Mouse (Mus musculus): ENCODE results near the gene Fstl4. TPM values are rescaled to one million over a fixed set of nuclear protein-coding genes. Genes with fewer than 3 reads are reported as not detected.

Fstl4 gene
- total and polyA plus RNA-seq, 3 experiments = not detected

DNA sequence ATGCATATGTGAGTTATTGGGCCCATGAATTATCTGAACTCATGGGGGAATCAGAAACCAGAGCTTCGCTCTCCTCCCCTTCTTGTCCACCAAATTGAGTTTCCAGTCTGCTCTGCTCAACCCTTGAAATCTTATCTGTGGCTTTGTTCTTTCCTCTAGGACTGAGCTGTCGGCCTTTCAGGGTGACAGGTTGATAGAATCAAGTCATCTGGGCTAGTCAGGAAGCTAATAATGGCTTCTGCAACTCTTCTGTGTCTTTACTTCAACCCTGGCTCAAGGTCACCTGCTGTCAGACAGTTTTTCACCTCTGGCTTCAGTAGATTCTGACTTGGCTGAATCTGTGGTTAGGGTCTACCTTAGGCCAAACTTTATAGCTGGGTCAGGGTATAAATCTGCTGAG lies 113.2 kb downstream of the Fstl4 start:
- Histone ChIP-seq H3K36me3 (ENCODE audit: control insufficient read depth in 1 of 2, insufficient read depth in 2 of 2, low read length in 2 of 2) (no peaks in the 10 kb centered on the region), H3K27me3 (ENCODE audit: control insufficient read depth in 1 of 2, insufficient read depth in 2 of 2, low read length in 2 of 2) (no peaks in the 10 kb centered on the region), H3K4me3 (ENCODE audit: control insufficient read depth in 1 of 2, insufficient read depth in 1 of 2, low read depth in 2 of 2, low read length in 2 of 2) (no peak overlapping the region), H3K79me2 (ENCODE audit: control insufficient read depth, insufficient read depth, low read length, poor library complexity) (no peaks in the 10 kb centered on the region), H3K4me1 (ENCODE audit: control insufficient read depth in 1 of 2, insufficient read depth in 2 of 2, low read length in 2 of 2) (no peaks in the 10 kb centered on the region), H3K9ac (ENCODE audit: control insufficient read depth, low read depth, low read length, poor library complexity, severe bottlenecking) (no peak overlapping the region), H3K27ac (ENCODE audit: control insufficient read depth, low read depth, low read length) (no peak overlapping the region), H3K9me3 (replicated peaks; ENCODE audit: insufficient read depth, low read length) (no peaks in the 10 kb centered on the region)
- no peak for DNase-seq (ENCODE audit: low read depth, low spot score)
- TF ChIP-seq ZMIZ1 (IDR thresholded peaks at IDR 0.05; ENCODE audit: low read depth, low read length) (no peak), ZKSCAN1 (IDR thresholded peaks at IDR 0.05; ENCODE audit: low read depth, low read length) (no peak), RAD21 (IDR thresholded peaks at IDR 0.05; ENCODE audit: low read depth, low read length) (no peak), NELFE (IDR thresholded peaks at IDR 0.05; ENCODE audit: low read depth, low read length) (no peak), POLR2AphosphoS5 (IDR thresholded peaks at IDR 0.05; ENCODE audit: borderline replicate concordance, low read depth, low read length) (no peak), KAT2A (conservative IDR thresholded peaks at IDR 0.05; ENCODE audit: low read depth, low read length) (no peak), POLR2A (IDR thresholded peaks at IDR 0.05; ENCODE audit: control insufficient read depth in 1 of 2, insufficient read depth in 1 of 2, low read depth in 1 of 2, low read length in 2 of 2, poor library complexity in 1 of 2) (no peak), MYB (IDR thresholded peaks at IDR 0.05; ENCODE audit: low read depth, low read length) (no peak), CHD2 (IDR thresholded peaks at IDR 0.05; ENCODE audit: low read length) (no peak), SMC3 (IDR thresholded peaks at IDR 0.05; ENCODE audit: low read depth, low read length) (no peak), MAZ (IDR thresholded peaks at IDR 0.05; ENCODE audit: low read depth, low read length) (no peak), MYC (IDR thresholded peaks at IDR 0.05; ENCODE audit: low read depth, low read length) (no peak)

- Histone ChIP-seq H3K79me2 (ENCODE audit: control insufficient read depth, insufficient read depth, low read length, poor library complexity) (no peaks in the 10 kb centered on the region), H3K36me3 (ENCODE audit: control insufficient read depth in 1 of 2, insufficient read depth in 2 of 2, low read length in 2 of 2) (no peaks in the 10 kb centered on the region), H3K4me3 (ENCODE audit: control insufficient read depth in 1 of 2, insufficient read depth in 1 of 2, low read depth in 2 of 2, low read length in 2 of 2) (no peak overlapping the region), H3K9ac (ENCODE audit: control insufficient read depth, low read depth, low read length, poor library complexity, severe bottlenecking) (no peak overlapping the region), H3K27me3 (ENCODE audit: control insufficient read depth in 1 of 2, insufficient read depth in 2 of 2, low read length in 2 of 2) (no peaks in the 10 kb centered on the region), H3K4me1 (ENCODE audit: control insufficient read depth in 1 of 2, insufficient read depth in 2 of 2, low read length in 2 of 2) (no peaks in the 10 kb centered on the region), H3K9me3 (replicated peaks; ENCODE audit: insufficient read depth, low read length) (no peaks in the 10 kb centered on the region), H3K27ac (ENCODE audit: control insufficient read depth, low read depth, low read length) (no peak overlapping the region)
- no peak for DNase-seq (ENCODE audit: low read depth, low spot score)
- TF ChIP-seq BHLHE40 (IDR thresholded peaks at IDR 0.05; ENCODE audit: borderline replicate concordance, low read depth, low read length) (no peak), JUND (IDR thresholded peaks at IDR 0.05; ENCODE audit: low read depth, low read length) (no peak), CHD1 (IDR thresholded peaks at IDR 0.05; ENCODE audit: low read depth, low read length) (no peak), ZC3H11A (IDR thresholded peaks at IDR 0.05; ENCODE audit: low read depth, low read length) (no peak), TBP (IDR thresholded peaks at IDR 0.05; ENCODE audit: low read depth, low read length) (no peak), NELFE (IDR thresholded peaks at IDR 0.05; ENCODE audit: low read depth, low read length) (no peak), MXI1 (IDR thresholded peaks at IDR 0.05; ENCODE audit: low read depth, low read length) (no peak), POLR2A (IDR thresholded peaks at IDR 0.05; ENCODE audit: control insufficient read depth in 1 of 2, insufficient read depth in 1 of 2, low read depth in 1 of 2, low read length in 2 of 2, poor library complexity in 1 of 2) (no peak), USF1 (IDR thresholded peaks at IDR 0.05; ENCODE audit: low read depth, low read length) (no peak), POLR2AphosphoS5 (IDR thresholded peaks at IDR 0.05; ENCODE audit: borderline replicate concordance, low read depth, low read length) (no peak), MEF2A (IDR thresholded peaks at IDR 0.05; ENCODE audit: extremely low read depth, insufficient replicate concordance, low read depth, low read length, poor library complexity, severe bottlenecking) (no peak), USF2 (IDR thresholded peaks at IDR 0.05; ENCODE audit: borderline replicate concordance in 1 of 2, insufficient read depth in 1 of 2, low read depth in 1 of 2, low read length in 2 of 2) (no peak), ETS1 (IDR thresholded peaks at IDR 0.05; ENCODE audit: low read depth, low read length) (no peak), UBTF (IDR thresholded peaks at IDR 0.05; ENCODE audit: borderline replicate concordance, insufficient read depth, low read depth, low read length) (no peak)
These were observed 115.5 kb downstream of the Fstl4 start for GRCm38 (mm10) chr11:52879958-52880357.

Measured in MEL (cell line).